10 mouse cellular contexts compared by ENCODE assay signal in genomic region chr10:93168067-93168466, GRCm38 (mm10). TPM values are rescaled to one million over a fixed set of nuclear protein-coding genes. Genes with fewer than 3 reads are reported as not detected.
A peak's percentile ranks its signal among the peaks of the same experiment; 100 is the strongest.
DNase-seq lines count a peak whose midpoint lies in the region; ATAC-seq and TF ChIP-seq lines count a peak whose summit lies in the region.
"Had no signal": no experiment of that assay in that cellular context is flagged by ENCODE, and none has a peak within 500 bp of the region (broad histone marks: within the 10 kb centered on the region; RNA-seq: fewer than 3 reads in every experiment).

No protein-coding gene starts in this region.

- no peaks in the 10 kb centered on the region for H3K27me3 ChIP-seq in kidney, embryonic 16.5 days (ENCODE audit: insufficient read depth, low read length)
- H3K27me3 ChIP-seq in kidney, embryonic 14.5 days (ENCODE audit: control insufficient read depth, insufficient read depth, low read length), result no peaks in the 10 kb centered on the region
- H3K27me3 ChIP-seq in MEL (ENCODE audit: control insufficient read depth in 1 of 2, insufficient read depth in 2 of 2, low read length in 2 of 2), result no peaks in the 10 kb centered on the region
- H3K27me3 ChIP-seq in megakaryocyte, embryonic 14.5 days (replicated peaks), result no peaks in the 10 kb centered on the region

- H3K4me2 ChIP-seq in kidney, embryonic 16.5 days (replicated peaks; ENCODE audit: low read depth, low read length), result no peak overlapping the region
- no peak overlapping the region for H3K4me2 ChIP-seq in kidney, embryonic 14.5 days (replicated peaks; ENCODE audit: low read depth, low read length)

- no peak for TF ChIP-seq CTCF in MEL (IDR thresholded peaks at IDR 0.05 in 2 of 3, conservative IDR thresholded peaks at IDR 0.05 in 1 of 3; ENCODE audit: control insufficient read depth in 1 of 3, insufficient read depth in 1 of 3, low read depth in 2 of 3, low read length in 3 of 3, poor library complexity in 1 of 3, severe bottlenecking in 1 of 3)

- peaks cover 64% of the 10 kb centered on the region for H3K79me2 ChIP-seq in MEL (ENCODE audit: control insufficient read depth, insufficient read depth, low read length, poor library complexity)

- no peak overlapping the region for H3K27ac ChIP-seq in kidney, embryonic 16.5 days (ENCODE audit: low read length)
- no peak overlapping the region for H3K27ac ChIP-seq in kidney, embryonic 14.5 days (ENCODE audit: low read depth, low read length)
- H3K27ac ChIP-seq in MEL (ENCODE audit: control insufficient read depth, low read depth, low read length), result no peak overlapping the region; the same call in 1 of the 2 replicates

- H3K36me3 ChIP-seq in kidney, embryonic 16.5 days (ENCODE audit: insufficient read depth, low read length), result peaks cover 3% of the 10 kb centered on the region; the same call in 1 of the 2 replicates
- H3K36me3 ChIP-seq in kidney, embryonic 14.5 days (ENCODE audit: control insufficient read depth, insufficient read depth, low read length), result no peaks in the 10 kb centered on the region
- H3K36me3 ChIP-seq in MEL (ENCODE audit: control insufficient read depth in 1 of 2, insufficient read depth in 2 of 2, low read length in 2 of 2), result peaks cover 0 to 40% of the 10 kb centered on the region in 2 experiments; a peak in 3 of 4 replicates
- peaks cover 17% of the 10 kb centered on the region for H3K36me3 ChIP-seq in megakaryocyte, embryonic 14.5 days (replicated peaks; ENCODE audit: low read length)

- H3K4me1 ChIP-seq in kidney, embryonic 16.5 days (ENCODE audit: insufficient read depth, low read length), result peaks cover 35% of the 10 kb centered on the region
- peaks cover 24% of the 10 kb centered on the region for H3K4me1 ChIP-seq in kidney, embryonic 14.5 days (ENCODE audit: control insufficient read depth, insufficient read depth, low read length)
- peaks cover 18 to 22% of the 10 kb centered on the region in 2 experiments for H3K4me1 ChIP-seq in MEL (ENCODE audit: control insufficient read depth in 1 of 2, insufficient read depth in 2 of 2, low read length in 2 of 2)
- peaks cover 61% of the 10 kb centered on the region for H3K4me1 ChIP-seq in megakaryocyte, embryonic 14.5 days

- TF ChIP-seq POLR2A in MEL (IDR thresholded peaks at IDR 0.05; ENCODE audit: control insufficient read depth in 1 of 2, insufficient read depth in 1 of 2, low read depth in 1 of 2, low read length in 2 of 2, poor library complexity in 1 of 2), result no peak

- no peak for TF ChIP-seq EP300 in MEL (IDR thresholded peaks at IDR 0.05; ENCODE audit: low read depth in 1 of 2, low read length in 2 of 2)

- WGBS in kidney, embryonic 16.5 days, result 62% methylated on average over 4 of the region's 4 CpGs
- 52% methylated on average over 4 of the region's 4 CpGs for WGBS in kidney, embryonic 14.5 days

- peaks cover 2% of the 10 kb centered on the region; the same call in 1 of the 2 replicates for H3K9me3 ChIP-seq in kidney, embryonic 16.5 days (ENCODE audit: low read length)
- no peaks in the 10 kb centered on the region for H3K9me3 ChIP-seq in kidney, embryonic 14.5 days (ENCODE audit: control insufficient read depth, low read length)
- H3K9me3 ChIP-seq in MEL (replicated peaks; ENCODE audit: insufficient read depth, low read length), result no peaks in the 10 kb centered on the region
- H3K9me3 ChIP-seq in megakaryocyte, embryonic 14.5 days, result no peaks in the 10 kb centered on the region

- no peak overlapping the region for H3K9ac ChIP-seq in kidney, embryonic 16.5 days (replicated peaks; ENCODE audit: low read length)
- no peak overlapping the region for H3K9ac ChIP-seq in kidney, embryonic 14.5 days (ENCODE audit: low read depth, low read length)
- H3K9ac ChIP-seq in MEL (ENCODE audit: control insufficient read depth, low read depth, low read length, poor library complexity, severe bottlenecking), result no peak overlapping the region
- H3K9ac ChIP-seq: forebrain, postnatal 0 days had no signal

- no peak for DNase-seq in MEL (ENCODE audit: low read depth, low spot score)
- peak; percentile 64 for DNase-seq in brain, adult 2 months (ENCODE audit: low read depth, low spot score)
- no peak for DNase-seq in frontal cortex, postnatal 25 days (ENCODE audit: low spot score in 2 of 2)
- DNase-seq in ovary, postnatal 10 days (ENCODE audit: low spot score), result no peak
- DNase-seq: adrenal gland, postnatal 10 days; forebrain, postnatal 0 days; thymus, postnatal 14 days had no signal

- peak; percentile 42; the same call in 1 of the 2 replicates for ATAC-seq in kidney, embryonic 16.5 days (ENCODE audit: low FRiP score, low TSS enrichment)
- no peak for ATAC-seq in kidney, embryonic 14.5 days (ENCODE audit: low FRiP score, low TSS enrichment)
- ATAC-seq: forebrain, postnatal 0 days had no signal

- TF ChIP-seq RAD21 in MEL (IDR thresholded peaks at IDR 0.05; ENCODE audit: low read depth, low read length), result no peak

- H3K4me3 ChIP-seq in kidney, embryonic 16.5 days (ENCODE audit: low read length), result no peak overlapping the region
- H3K4me3 ChIP-seq in kidney, embryonic 14.5 days (ENCODE audit: low read length), result no peak overlapping the region
- H3K4me3 ChIP-seq in MEL (ENCODE audit: control insufficient read depth in 1 of 2, insufficient read depth in 1 of 2, low read depth in 2 of 2, low read length in 2 of 2), result no peak overlapping the region
- H3K4me3 ChIP-seq in megakaryocyte, embryonic 14.5 days (replicated peaks), result peak overlapping the region; percentile 80

TF ChIP-seq in MEL, 35 proteins besides CTCF, POLR2A, EP300 and RAD21:
- TF ChIP-seq SIN3A (IDR thresholded peaks at IDR 0.05; ENCODE audit: low read length) (peak; percentile 20; the same call in 1 of the 2 replicates), E2F4 (IDR thresholded peaks at IDR 0.05; ENCODE audit: borderline replicate concordance, low read depth, low read length) (no peak)

RNA-seq across cellular contexts. Expression of gene Cdk17, which starts 7.4 kb away (rescaled TPM):
- 12.8 and 14.6 TPM in 2 replicates for polyA plus RNA-seq in kidney, embryonic 16.5 days (2015; fragmentation: Nextera tagmentation; extraction: Ambion mirVana)
- 17.0 and 24.8 TPM in 2 replicates for polyA plus RNA-seq in kidney, embryonic 14.5 days (2014; fragmentation: Nextera tagmentation; extraction: Ambion mirVana)
- total RNA-seq in MEL (2012; rRNA removed), result 25.6 and 28.9 TPM in 2 replicates
- 100 to 1,000 TPM in 1 of 2 experiments, 10 to 100 TPM in 1; 32.9 to 155 TPM for polyA plus RNA-seq in MEL (2012; ENCODE audit: insufficient read depth in 1 of 2, insufficient read length in 2 of 2, low read depth in 1 of 2, low replicate concordance in 2 of 2, missing spikeins in 1 of 2)
- polyA plus RNA-seq in megakaryocyte, embryonic 14.5 days (2012; ENCODE audit: insufficient read depth, low replicate concordance), result 2.3 TPM in 1 of 2 replicates, not detected in the other
